Mouse (Mus musculus) MEL (cell line): Measurements from ENCODE around the gene Cyp2c38. TPM values are rescaled to one million over a fixed set of nuclear protein-coding genes. Genes with fewer than 3 reads are reported as not detected.
"Not testable (repeated sequence)": the region's sequence is repeated elsewhere in the genome, so short reads cannot be mapped to it uniquely, and the experiment has no call there.

Source experiments
- DNase-seq: peaks from one replicate; pipeline ENCODE4 v3.0.0; 2011; ENCODE audit warnings: low read depth, low spot score
- H3K27ac ChIP-seq: 2 replicates; pipeline ENCODE4 v1.5.1; 2012; ENCODE audit warnings: low read depth, mild to moderate bottlenecking, control low read depth, low read length, moderate library complexity; ENCODE audit not compliant: control insufficient read depth
- H3K27me3 ChIP-seq, 2 experiments: fragments of 150-350 bp in 1 of 2; sonication (generic) in 1 of 2; 2 replicates each; pipeline ENCODE4 v1.6.1; 2012; ENCODE audit warnings: low read length in 2 of 2, mild to moderate bottlenecking in 2 of 2, improper control_type of control experiment in 1 of 2, moderate library complexity in 1 of 2; ENCODE audit not compliant: insufficient read depth in 2 of 2, control insufficient read depth in 1 of 2
- H3K36me3 ChIP-seq, 2 experiments: 2 replicates each; pipeline ENCODE4 v1.6.1; 2012 to 2014; ENCODE audit warnings: low read length in 2 of 2, improper control_type of control experiment in 1 of 2, inconsistent platforms in 1 of 2, mild to moderate bottlenecking in 1 of 2; ENCODE audit not compliant: insufficient read depth in 2 of 2, control insufficient read depth in 1 of 2
- H3K4me1 ChIP-seq, 2 experiments: fragments of 150-350 bp in 1 of 2; sonication (generic) in 1 of 2; 2 replicates each; pipeline ENCODE4 v1.6.1; 2012; ENCODE audit warnings: low read length in 2 of 2, improper control_type of control experiment in 1 of 2, mild to moderate bottlenecking in 1 of 2; ENCODE audit not compliant: insufficient read depth in 2 of 2, control insufficient read depth in 1 of 2
- H3K4me3 ChIP-seq, 2 experiments: fragments of 150-350 bp in 1 of 2; sonication (generic) in 1 of 2; 2 replicates each; pipeline ENCODE4 v1.5.1; 2012; ENCODE audit warnings: low read depth in 2 of 2, low read length in 2 of 2, mild to moderate bottlenecking in 2 of 2, moderate library complexity in 2 of 2, control low read depth in 1 of 2, improper control_type of control experiment in 1 of 2; ENCODE audit not compliant: control insufficient read depth in 1 of 2, insufficient read depth in 1 of 2
- H3K79me2 ChIP-seq: 2 replicates; pipeline ENCODE4 v1.6.1; 2012; ENCODE audit warnings: mild to moderate bottlenecking, low read length, moderate library complexity; ENCODE audit not compliant: control insufficient read depth, poor library complexity, insufficient read depth
- H3K9ac ChIP-seq: 2 replicates; pipeline ENCODE4 v1.6.1; 2012; ENCODE audit warnings: low read depth, mild to moderate bottlenecking, control low read depth, low read length, moderate library complexity; ENCODE audit not compliant: control insufficient read depth, poor library complexity, severe bottlenecking
- H3K9me3 ChIP-seq: fragments of 150-350 bp; sonication (generic); replicated peaks from 2 replicates; pipeline ENCODE4 v1.6.1; 2012; ENCODE audit warnings: mild to moderate bottlenecking, low read length, improper control_type of control experiment, moderate library complexity; ENCODE audit not compliant: insufficient read depth
- CHD2 ChIP-seq: IDR thresholded peaks from 2 replicates; pipeline ENCODE4 v1.6.1; 2011; ENCODE audit warnings: low read length, improper control_type of control experiment
- E2F4 ChIP-seq: IDR thresholded peaks from 2 replicates; pipeline ENCODE4 v1.6.1; 2011; ENCODE audit warnings: low read depth, low read length, improper control_type of control experiment, borderline replicate concordance
- ELF1 ChIP-seq: IDR thresholded peaks from 2 replicates; pipeline ENCODE4 v1.6.1; 2014; ENCODE audit warnings: low read depth, mild to moderate bottlenecking, inconsistent platforms, low read length, improper control_type of control experiment, moderate library complexity
- EP300 ChIP-seq, 2 experiments: IDR thresholded peaks; 2 replicates each; pipeline ENCODE4 v1.6.1; 2011; ENCODE audit warnings: improper control_type of control experiment in 2 of 2, low read length in 2 of 2, low read depth in 1 of 2, mild to moderate bottlenecking in 1 of 2
- ETS1 ChIP-seq: IDR thresholded peaks from 2 replicates; pipeline ENCODE4 v1.6.1; 2012; ENCODE audit warnings: low read depth, mild to moderate bottlenecking, inconsistent platforms, low read length, improper control_type of control experiment, moderate library complexity
- GATA1 ChIP-seq: IDR thresholded peaks from 2 replicates; pipeline ENCODE4 v1.6.1; 2011; ENCODE audit warnings: low read depth, low read length, improper control_type of control experiment
- HCFC1 ChIP-seq: IDR thresholded peaks from 2 replicates; pipeline ENCODE4 v1.6.1; 2012; ENCODE audit warnings: low read depth, mild to moderate bottlenecking, inconsistent platforms, low read length, improper control_type of control experiment, moderate library complexity
- JUND ChIP-seq: IDR thresholded peaks from 2 replicates; pipeline ENCODE4 v1.6.1; 2011; ENCODE audit warnings: low read depth, mild to moderate bottlenecking, improper control_type of control experiment, low read length
- KAT2A ChIP-seq: conservative IDR thresholded peaks from 2 replicates; pipeline ENCODE4 v1.6.1; 2012; ENCODE audit warnings: low read depth, low read length, improper control_type of control experiment, inconsistent platforms
- MAFK ChIP-seq: IDR thresholded peaks from 2 replicates; pipeline ENCODE4 v1.6.1; 2011; ENCODE audit warnings: low read depth, mild to moderate bottlenecking, low read length, improper control_type of control experiment, borderline replicate concordance
- MAX ChIP-seq: IDR thresholded peaks from 2 replicates; pipeline ENCODE4 v1.6.1; 2011; ENCODE audit warnings: low read length, improper control_type of control experiment
- MXI1 ChIP-seq: IDR thresholded peaks from 2 replicates; pipeline ENCODE4 v1.6.1; 2011; ENCODE audit warnings: mild to moderate bottlenecking, low read depth, low read length, improper control_type of control experiment
- NRF1 ChIP-seq: IDR thresholded peaks from 2 replicates; pipeline ENCODE4 v1.6.1; 2014; ENCODE audit warnings: low read depth, mild to moderate bottlenecking, inconsistent platforms, low read length, improper control_type of control experiment, moderate library complexity; ENCODE audit not compliant: poor library complexity, insufficient read depth, severe bottlenecking
- POLR2AphosphoS5 ChIP-seq: IDR thresholded peaks from 2 replicates; pipeline ENCODE4 v1.6.1; 2012; ENCODE audit warnings: low read depth, borderline replicate concordance, mild to moderate bottlenecking, inconsistent platforms, low read length, moderate library complexity, mixed read lengths
- RAD21 ChIP-seq: IDR thresholded peaks from 2 replicates; pipeline ENCODE4 v1.6.1; 2011; ENCODE audit warnings: mild to moderate bottlenecking, low read depth, low read length, improper control_type of control experiment
- RCOR1 ChIP-seq: IDR thresholded peaks from 2 replicates; pipeline ENCODE4 v1.6.1; 2012; ENCODE audit warnings: low read depth, mild to moderate bottlenecking, inconsistent platforms, low read length, improper control_type of control experiment
- SMC3 ChIP-seq: IDR thresholded peaks from 2 replicates; pipeline ENCODE4 v1.6.1; 2011; ENCODE audit warnings: low read depth, low read length, improper control_type of control experiment
- TAL1 ChIP-seq: IDR thresholded peaks from 2 replicates; pipeline ENCODE4 v1.6.1; 2012; ENCODE audit warnings: mild to moderate bottlenecking, inconsistent platforms, low read length, moderate library complexity, mixed read lengths
- TBP ChIP-seq: IDR thresholded peaks from 2 replicates; pipeline ENCODE4 v1.8.0; 2011; ENCODE audit warnings: low read depth, low read length, improper control_type of control experiment
- UBTF ChIP-seq: IDR thresholded peaks from 2 replicates; pipeline ENCODE4 v1.6.1; 2012; ENCODE audit warnings: low read depth, mild to moderate bottlenecking, inconsistent platforms, low read length, improper control_type of control experiment, moderate library complexity, borderline replicate concordance; ENCODE audit not compliant: insufficient read depth
- USF2 ChIP-seq, 2 experiments: IDR thresholded peaks; 2 replicates each; pipeline ENCODE4 v1.6.1; 2011 to 2012; ENCODE audit warnings: improper control_type of control experiment in 2 of 2, low read length in 2 of 2, borderline replicate concordance in 1 of 2, inconsistent platforms in 1 of 2, low read depth in 1 of 2, mild to moderate bottlenecking in 1 of 2; ENCODE audit not compliant: insufficient read depth in 1 of 2
- ZC3H11A ChIP-seq: IDR thresholded peaks from 2 replicates; pipeline ENCODE4 v1.6.1; 2012; ENCODE audit warnings: low read depth, mild to moderate bottlenecking, inconsistent platforms, low read length, improper control_type of control experiment
- ZKSCAN1 ChIP-seq: IDR thresholded peaks from 2 replicates; pipeline ENCODE4 v1.6.1; 2012; ENCODE audit warnings: low read depth, mild to moderate bottlenecking, inconsistent platforms, low read length, improper control_type of control experiment, moderate library complexity
- ZMIZ1 ChIP-seq: IDR thresholded peaks from 2 replicates; pipeline ENCODE4 v1.6.1; 2012; ENCODE audit warnings: low read depth, mild to moderate bottlenecking, inconsistent platforms, low read length, improper control_type of control experiment, moderate library complexity
- polyA plus RNA-seq, 2 experiments: library from polyadenylated mRNA; stranded (reverse) in 1 of 2; unstranded in 1 of 2; fragments of >175 nt in 1 of 2; fragments of >200 nt in 1 of 2; gene quantifications; 2 replicates each; pipeline versions ENCODE4 v1.2.1 to v1.2.4; 2012; ENCODE audit warnings: low replicate concordance in 2 of 2, low read depth in 1 of 2; ENCODE audit not compliant: insufficient read length in 2 of 2, insufficient read depth in 1 of 2, missing spikeins in 1 of 2
- total RNA-seq: library from RNA; depleted of rRNA; stranded (reverse); fragments of 300-350 nt; gene quantifications from 2 replicates; pipeline ENCODE4 v1.2.3, GENCODE M21; 2012

Cyp2c38 gene
- total and polyA plus RNA-seq, 3 experiments: not detected

DNA sequence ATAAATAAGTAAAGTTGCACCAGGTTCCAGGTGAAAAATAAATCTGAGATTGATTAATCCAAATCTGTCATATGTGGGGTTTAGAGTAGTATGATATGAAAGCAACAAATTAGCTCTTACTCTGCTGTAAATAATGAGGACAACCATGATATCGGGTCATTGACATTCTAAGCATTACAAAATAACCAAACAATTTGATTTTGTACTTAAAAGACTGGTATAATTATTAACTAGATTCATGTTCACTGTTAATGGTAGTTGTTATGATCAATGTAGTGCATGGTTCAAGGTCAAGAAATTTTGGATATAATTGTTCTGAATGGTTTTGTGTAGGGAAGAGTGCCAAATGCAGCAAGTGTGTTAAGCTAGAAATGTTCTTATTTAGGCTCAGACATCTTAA lies 46.7 kb upstream of the Cyp2c38 start:
- DNase-seq: no peak

DNA sequence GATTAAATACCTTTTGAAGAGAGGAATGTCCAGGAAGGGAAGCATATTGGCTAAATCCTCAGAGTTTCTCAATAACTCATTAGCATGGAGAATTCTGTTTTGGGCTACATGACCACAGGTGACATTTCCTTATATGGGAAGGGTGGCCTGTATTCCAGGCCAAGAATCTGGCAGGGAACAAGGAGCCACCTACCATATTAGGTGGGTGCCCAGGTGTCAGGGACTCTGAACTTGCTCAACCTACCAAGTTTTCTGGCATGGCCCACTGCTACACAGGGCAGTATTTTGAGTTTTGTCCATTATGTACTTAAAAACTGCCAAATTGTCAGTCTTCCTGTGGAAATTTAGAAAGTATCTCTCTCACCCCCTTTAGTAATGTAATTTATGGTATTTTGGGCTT lies 43.5 kb upstream of the Cyp2c38 start:
- Histone ChIP-seq H3K27me3 (no peaks in the 10 kb centered on the region), H3K4me3 (no peak overlapping the region), H3K9ac (no peak overlapping the region), H3K9me3 (no peaks in the 10 kb centered on the region), H3K27ac (no peak overlapping the region), H3K79me2 (no peaks in the 10 kb centered on the region), H3K4me1 (no peaks in the 10 kb centered on the region), H3K36me3 (no peaks in the 10 kb centered on the region)
- DNase-seq: no peak
- TF ChIP-seq HCFC1 (no peak), MXI1 (no peak), GATA1 (no peak), MAFK (no peak), TAL1 (no peak), RCOR1 (no peak), UBTF (no peak), JUND (no peak), RAD21 (no peak), SMC3 (no peak), ZMIZ1 (no peak), CHD2 (no peak), NRF1 (no peak), MAX (no peak)

More for the DNA sequence above, 46.7 kb upstream of the Cyp2c38 start:
- H3K9ac ChIP-seq: no peak overlapping the region
- no peaks in the 10 kb centered on the region for H3K9me3 ChIP-seq
- H3K27me3 ChIP-seq: no peaks in the 10 kb centered on the region
- no peaks in the 10 kb centered on the region for H3K79me2 ChIP-seq
- no peak for TF ChIP-seq TAL1
- TF ChIP-seq MAX: no peak
- no peak for TF ChIP-seq EP300 (IDR thresholded peaks at IDR 0.05; ENCODE audit: low read depth in 1 of 2, low read length in 2 of 2)
- no peak for TF ChIP-seq POLR2AphosphoS5
- TF ChIP-seq GATA1: no peak
- TF ChIP-seq NRF1: no peak
- TF ChIP-seq TBP: no peak
- TF ChIP-seq ETS1: no peak
- TF ChIP-seq MXI1: no peak
- no peak for TF ChIP-seq USF2 (IDR thresholded peaks at IDR 0.05; ENCODE audit: borderline replicate concordance in 1 of 2, insufficient read depth in 1 of 2, low read depth in 1 of 2, low read length in 2 of 2)
- TF ChIP-seq ZC3H11A: no peak
- TF ChIP-seq CHD2: no peak
- no peak for TF ChIP-seq UBTF
- TF ChIP-seq ZKSCAN1: no peak
- no peak for TF ChIP-seq RAD21
- no peak for TF ChIP-seq ELF1
- no peak for TF ChIP-seq KAT2A
- no peak for TF ChIP-seq RCOR1
- no peak for TF ChIP-seq E2F4
- TF ChIP-seq, all 39 proteins: peak for 0
- Histone ChIP-seq H3K4me3 (no peak overlapping the region), H3K36me3 (no peaks in the 10 kb centered on the region), H3K27ac (no peak overlapping the region), H3K4me1 (no peaks in the 10 kb centered on the region)

DNA sequence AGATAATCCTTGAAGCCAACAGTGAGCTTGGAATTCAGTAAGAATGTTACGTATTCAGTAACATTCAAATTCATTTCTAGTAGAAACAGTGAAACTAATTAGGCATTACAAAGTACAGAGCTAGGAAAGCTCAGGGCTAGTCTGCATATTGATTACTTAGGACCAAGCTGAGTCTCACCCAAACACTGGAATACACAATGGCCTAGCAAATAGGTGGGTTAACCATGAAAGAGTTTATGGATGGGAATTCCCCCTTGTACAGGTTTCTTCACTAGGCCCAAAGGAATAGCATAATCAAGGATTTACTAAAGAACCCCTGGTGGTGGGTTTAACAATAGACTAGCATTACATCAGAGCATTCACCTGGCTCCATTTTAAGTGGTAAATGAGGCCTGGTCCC lies 21.1 kb upstream of the Cyp2c38 start:
- not testable (repeated sequence) for H3K9me3 ChIP-seq, H3K9ac ChIP-seq, DNase-seq, H3K27me3 ChIP-seq, H3K4me1 ChIP-seq, H3K27ac ChIP-seq, H3K79me2 ChIP-seq, H3K4me3 ChIP-seq, H3K36me3 ChIP-seq
